Mouse (Mus musculus) kidney, adult 2 months (tissue): ENCODE data around the gene Spc24. TPM values are rescaled to one million over a fixed set of nuclear protein-coding genes. Genes with fewer than 3 reads are reported as not detected.
"Not testable (repeated sequence)": the region's sequence is repeated elsewhere in the genome, so short reads cannot be mapped to it uniquely, and the experiment has no call there.

Source experiments
- DNase-seq: peaks from one replicate; pipeline ENCODE4 v3.0.0; 2021
- H3K27ac ChIP-seq: fragments of 200-500 bp; 2 replicates; pipeline ENCODE4 v1.5.1; 2012; ENCODE audit warnings: low read depth, low read length, control low read depth, inconsistent platforms; ENCODE audit not compliant: insufficient read depth
- H3K27me3 ChIP-seq: fragments of 200-500 bp; replicated peaks from 2 replicates; pipeline ENCODE4 v1.6.1; 2012; ENCODE audit warnings: mild to moderate bottlenecking, moderate library complexity, low read length, inconsistent platforms; ENCODE audit not compliant: control insufficient read depth, insufficient read depth
- H3K36me3 ChIP-seq: fragments of 200-500 bp; 2 replicates; pipeline ENCODE4 v1.6.1; 2012; ENCODE audit warnings: mild to moderate bottlenecking, moderate library complexity, low read length, inconsistent platforms; ENCODE audit not compliant: control insufficient read depth, insufficient read depth
- H3K4me1 ChIP-seq: fragments of 200-500 bp; 2 replicates; pipeline ENCODE4 v1.6.1; 2011; ENCODE audit warnings: low read length; ENCODE audit not compliant: control insufficient read depth, insufficient read depth
- H3K4me3 ChIP-seq: fragments of 200-500 bp; 2 replicates; pipeline ENCODE4 v1.5.1; 2011; ENCODE audit warnings: mild to moderate bottlenecking, low read depth, low read length, control low read depth; ENCODE audit not compliant: insufficient read depth
- CTCF ChIP-seq: fragments of 200-500 bp; conservative IDR thresholded peaks from 2 replicates; pipeline ENCODE4 v1.5.1; 2011; ENCODE audit warnings: low read depth, mild to moderate bottlenecking, control low read depth, low read length, moderate library complexity, mixed read lengths; ENCODE audit not compliant: insufficient read depth, insufficient read length
- POLR2A ChIP-seq: fragments of 200-500 bp; IDR thresholded peaks from one replicate; pipeline ENCODE4 v1.6.1; 2011; ENCODE audit warnings: low read depth, low read length, control low read depth
- WGBS: fragments of 180-500 bp; shearing (Covaris S2); methylation state at CpG from one replicate; pipeline ENCODE4 v1.1.7; 2018; 5-methylcytosine and 5-hydroxymethylcytosine counted together
- polyA plus RNA-seq: library from polyadenylated mRNA; depleted of rRNA; stranded (reverse); fragments of >200 nt; gene quantifications from 2 replicates; pipeline ENCODE4 v1.2.3, GENCODE M21; 2012

The Spc24 gene
- polyA plus RNA-seq, 1 experiment = 6.0 TPM

DNA sequence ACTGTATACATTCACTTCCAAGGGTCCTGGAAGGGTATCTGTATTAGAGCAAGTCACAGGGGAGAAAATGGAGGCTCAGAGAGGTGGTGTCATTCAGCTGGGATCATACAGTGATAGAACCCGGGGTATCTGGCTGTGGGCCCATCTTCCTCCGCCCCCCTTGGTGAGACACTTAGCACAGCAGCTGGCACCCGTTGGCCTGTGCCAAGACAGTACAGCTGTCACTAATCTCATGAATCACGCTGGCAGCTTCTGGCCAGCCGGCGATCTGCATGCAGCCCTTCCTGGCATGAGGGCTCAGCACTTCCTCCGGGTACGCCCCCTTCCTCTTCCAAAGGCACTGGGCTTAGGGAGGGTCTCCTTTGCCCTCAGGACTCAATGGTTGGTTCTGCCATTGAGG is 32.5 kb upstream of the Spc24 start:
- no peak for TF ChIP-seq CTCF
- TF ChIP-seq POLR2A = no peak
- Histone ChIP-seq H3K27ac (no peak overlapping the region), H3K27me3 (no peaks in the 10 kb centered on the region), H3K4me1 (peaks cover 8% of the 10 kb centered on the region), H3K36me3 (no peaks in the 10 kb centered on the region), H3K4me3 (no peak overlapping the region)
- peak; percentile 37 for DNase-seq
- WGBS = 31% methylated on average over 8 of the region's 8 CpGs

DNA sequence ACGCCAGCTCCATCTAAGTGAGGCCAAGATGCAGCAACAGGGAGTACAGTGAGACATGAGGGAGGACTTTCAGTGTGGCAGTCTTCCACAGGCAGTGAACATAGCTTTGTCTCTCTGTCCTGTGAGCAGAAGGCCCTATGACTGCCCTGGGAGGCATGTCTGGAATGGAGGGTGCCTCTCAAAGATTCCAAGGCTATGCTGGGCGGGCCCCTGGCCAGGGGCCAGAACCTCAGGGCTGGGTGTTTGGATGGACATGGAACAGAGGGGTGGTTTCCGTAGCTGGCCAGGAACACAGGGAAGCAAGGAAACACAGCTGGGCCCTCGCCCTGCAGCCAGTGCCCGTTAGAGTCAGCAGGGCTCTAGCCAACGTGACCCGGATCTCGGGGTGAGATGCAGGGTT is 31.8 kb upstream of the Spc24 start:
- WGBS = 40% methylated on average over 8 of the region's 8 CpGs
- Histone ChIP-seq H3K36me3 (no peaks in the 10 kb centered on the region), H3K4me3 (no peak overlapping the region), H3K4me1 (peaks cover 8% of the 10 kb centered on the region), H3K27ac (peak overlapping the region; percentile 65), H3K27me3 (no peaks in the 10 kb centered on the region)
- TF ChIP-seq CTCF (no peak), POLR2A (no peak)
- peak; percentile 81 for DNase-seq

- WGBS = 65% methylated on average over 9 of the region's 9 CpGs
These were observed 28.1 kb upstream of the Spc24 start for GRCm38 (mm10) chr9:21788234-21788633.

DNA sequence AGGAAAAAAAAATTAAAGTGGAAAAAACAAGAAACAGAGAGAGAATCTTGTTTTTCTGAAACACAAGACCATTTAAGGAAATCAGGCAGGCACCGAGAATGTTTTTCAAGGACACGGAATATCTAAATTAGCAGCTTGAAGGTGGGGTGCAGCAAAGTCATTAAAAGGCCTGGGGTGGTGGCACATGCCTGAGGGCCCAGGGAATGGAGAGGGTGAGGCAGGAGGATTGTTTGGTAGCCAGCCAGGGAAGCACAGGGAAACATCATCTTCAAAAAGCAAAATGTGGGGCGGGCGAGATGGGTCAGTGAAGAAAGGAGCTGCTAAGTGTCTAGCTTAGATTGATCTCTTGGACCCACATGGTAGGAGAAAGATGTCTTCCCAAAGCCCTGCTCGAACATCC is 27.6 kb upstream of the Spc24 start:
- DNase-seq = no peak
- TF ChIP-seq POLR2A = no peak
- TF ChIP-seq CTCF = no peak

More at GRCm38 (mm10) chr9:21788234-21788633, 28.1 kb upstream of the Spc24 start:
- no peak for TF ChIP-seq POLR2A
- no peak for TF ChIP-seq CTCF
- Histone ChIP-seq H3K4me3 (no peak overlapping the region), H3K36me3 (no peaks in the 10 kb centered on the region), H3K4me1 (peaks cover 5% of the 10 kb centered on the region), H3K27me3 (no peaks in the 10 kb centered on the region), H3K27ac (no peak overlapping the region)
- DNase-seq = no peak

DNA sequence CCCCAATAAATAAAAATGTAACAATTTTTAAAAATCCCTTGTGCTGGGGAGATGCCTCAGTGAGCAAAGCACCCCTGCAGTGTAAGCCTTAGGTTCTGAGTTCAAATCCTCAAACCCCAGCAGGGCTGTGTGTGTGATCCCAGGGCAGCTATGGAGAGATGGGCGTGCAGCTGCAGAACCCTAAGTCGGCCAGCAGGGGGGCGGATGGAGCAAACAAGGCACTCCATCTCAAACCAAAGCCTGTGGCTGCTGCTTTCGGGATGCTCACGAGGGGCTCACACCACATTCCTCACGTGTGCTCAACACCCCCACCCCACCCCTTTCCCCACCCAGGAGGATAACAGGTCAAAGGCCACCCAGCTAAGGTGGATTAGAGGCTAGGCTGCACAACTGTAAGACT is 26.8 kb upstream of the Spc24 start:
- Histone ChIP-seq H3K4me1 (peaks cover 5% of the 10 kb centered on the region), H3K4me3 (no peak overlapping the region), H3K27ac (no peak overlapping the region), H3K27me3 (no peaks in the 10 kb centered on the region), H3K36me3 (no peaks in the 10 kb centered on the region)
- peak; percentile 84 for TF ChIP-seq CTCF
- TF ChIP-seq POLR2A = no peak
- WGBS = 11% methylated on average over 6 of the region's 6 CpGs
- DNase-seq = peak; percentile 72

More for the DNA sequence above, 27.6 kb upstream of the Spc24 start:
- WGBS = 62% methylated on average over 5 of the region's 5 CpGs
- Histone ChIP-seq H3K36me3 (no peaks in the 10 kb centered on the region), H3K27me3 (no peaks in the 10 kb centered on the region), H3K27ac (no peak overlapping the region), H3K4me1 (peaks cover 5% of the 10 kb centered on the region), H3K4me3 (no peak overlapping the region)

GRCm38 (mm10) chr9:21786309-21786708 is 26.2 kb upstream of the Spc24 start:
- H3K4me3 ChIP-seq, H3K27me3 ChIP-seq, DNase-seq, H3K4me1 ChIP-seq, H3K27ac ChIP-seq, H3K36me3 ChIP-seq: not testable (repeated sequence)
- WGBS = 52% methylated on average over 2 of the region's 2 CpGs

GRCm38 (mm10) chr9:21784517-21785307 is 24.6 kb upstream of the Spc24 start:
- no peak for TF ChIP-seq POLR2A
- TF ChIP-seq CTCF = no peak
- Histone ChIP-seq H3K27ac (no peak overlapping the region), H3K27me3 (no peaks in the 10 kb centered on the region), H3K4me1 (no peaks in the 10 kb centered on the region), H3K36me3 (no peaks in the 10 kb centered on the region), H3K4me3 (no peak overlapping the region)
- DNase-seq = no peak
- WGBS = 81% methylated on average over 7 of the region's 7 CpGs
